Mouse (Mus musculus) myocyte (in vitro differentiated cells): Measurements from ENCODE around the gene Trp53bp2. TPM values are rescaled to one million over a fixed set of nuclear protein-coding genes. Genes with fewer than 3 reads are reported as not detected.

Experiments used
- H3K27me3 ChIP-seq: one replicate; pipeline ENCODE4 v1.6.1; 2011; ENCODE audit not compliant: control insufficient read depth, insufficient read depth, insufficient read length
- H3K36me3 ChIP-seq: one replicate; pipeline ENCODE4 v1.6.1; 2011; ENCODE audit not compliant: control insufficient read depth, insufficient read depth
- H3K4me2 ChIP-seq: one replicate; pipeline ENCODE4 v1.6.1; 2011; ENCODE audit warnings: low read depth, control low read depth
- H3K4me3 ChIP-seq: one replicate; pipeline ENCODE4 v1.5.1; 2011; ENCODE audit warnings: mild to moderate bottlenecking, control low read depth, moderate library complexity
- H3K79me2 ChIP-seq: one replicate; pipeline ENCODE4 v1.6.1; 2011; ENCODE audit not compliant: control insufficient read depth, insufficient read depth
- H3ac ChIP-seq: one replicate; pipeline ENCODE4 v1.6.1; 2011; ENCODE audit not compliant: control insufficient read depth, insufficient read length
- CEBPB ChIP-seq: IDR thresholded peaks from 2 replicates; pipeline ENCODE4 v1.6.1; 2011; ENCODE audit warnings: mild to moderate bottlenecking, moderate library complexity; ENCODE audit not compliant: poor library complexity, insufficient read depth, severe bottlenecking
- E2F4 ChIP-seq: IDR thresholded peaks from one replicate; pipeline ENCODE4 v1.6.1; 2011; ENCODE audit warnings: mild to moderate bottlenecking, control low read depth, moderate library complexity; ENCODE audit not compliant: insufficient read depth
- MAX ChIP-seq: IDR thresholded peaks from one replicate; pipeline ENCODE4 v1.6.1; 2011; ENCODE audit warnings: low read depth, mild to moderate bottlenecking, control low read depth
- MYOD1 ChIP-seq, 3 experiments: IDR thresholded peaks; one replicate each; pipeline ENCODE4 v1.6.1; 2011; ENCODE audit warnings: control low read depth in 2 of 3, low read depth in 2 of 3, mild to moderate bottlenecking in 2 of 3, moderate library complexity in 1 of 3; ENCODE audit not compliant: insufficient read length in 2 of 3, control insufficient read depth in 1 of 3
- MYOG ChIP-seq, 3 experiments: IDR thresholded peaks; one replicate each; pipeline ENCODE4 v1.6.1; 2011; ENCODE audit warnings: control low read depth in 2 of 3, low read depth in 2 of 3, mild to moderate bottlenecking in 2 of 3; ENCODE audit not compliant: insufficient read length in 2 of 3, control insufficient read depth in 1 of 3, insufficient read depth in 1 of 3
- POLR2A ChIP-seq: IDR thresholded peaks from one replicate; pipeline ENCODE4 v1.6.1; 2011; ENCODE audit warnings: low read depth, mild to moderate bottlenecking, control low read depth, moderate library complexity; ENCODE audit not compliant: insufficient read length
- POLR2AphosphoS2 ChIP-seq: IDR thresholded peaks from one replicate; pipeline ENCODE4 v1.6.1; 2011; ENCODE audit warnings: low read depth, control low read depth; ENCODE audit not compliant: insufficient read length
- REST ChIP-seq: IDR thresholded peaks from one replicate; pipeline ENCODE4 v1.6.1; 2011; ENCODE audit warnings: mild to moderate bottlenecking, control low read depth, moderate library complexity; ENCODE audit not compliant: insufficient read depth, insufficient read length
- SRF ChIP-seq: IDR thresholded peaks from one replicate; pipeline ENCODE4 v1.6.1; 2011; ENCODE audit warnings: low read depth; ENCODE audit not compliant: control insufficient read depth, insufficient read length
- TCF12 ChIP-seq: IDR thresholded peaks from one replicate; pipeline ENCODE4 v1.6.1; 2011; ENCODE audit warnings: mild to moderate bottlenecking, control low read depth; ENCODE audit not compliant: poor library complexity, insufficient read depth, severe bottlenecking
- TCF3 ChIP-seq: IDR thresholded peaks from one replicate; pipeline ENCODE4 v1.6.1; 2011; ENCODE audit warnings: low read depth, control low read depth; ENCODE audit not compliant: insufficient read length
- USF1 ChIP-seq: IDR thresholded peaks from one replicate; pipeline ENCODE4 v1.6.1; 2011; ENCODE audit warnings: low read depth, mild to moderate bottlenecking, control low read depth, moderate library complexity
- polyA plus RNA-seq: library from polyadenylated mRNA; unstranded; fragments of >200 nt; fragmentation: generic; extraction: Trizol; gene quantifications from one replicate; pipeline ENCODE4 v1.2.1, GENCODE M21; 2012; ENCODE audit warnings: missing spikeins

Trp53bp2 gene
- polyA plus RNA-seq, 1 experiment, result 6.4 TPM

GRCm38 (mm10) chr1:182427426-182427825 is 18.5 kb downstream of the Trp53bp2 start:
- H3K4me2 ChIP-seq, result no peak overlapping the region
- TF ChIP-seq CEBPB (no peak), E2F4 (no peak), POLR2AphosphoS2 (no peak), MYOD1 (IDR thresholded peaks at IDR 0.05; ENCODE audit: control insufficient read depth in 1 of 3, insufficient read length in 2 of 3, low read depth in 2 of 3) (no peak), SRF (no peak)
- no peak overlapping the region for H3K4me3 ChIP-seq
- no peak overlapping the region for H3ac ChIP-seq
- peaks cover 4% of the 10 kb centered on the region for H3K36me3 ChIP-seq
- no peaks in the 10 kb centered on the region for H3K27me3 ChIP-seq
- peaks cover 5% of the 10 kb centered on the region for H3K79me2 ChIP-seq

DNA sequence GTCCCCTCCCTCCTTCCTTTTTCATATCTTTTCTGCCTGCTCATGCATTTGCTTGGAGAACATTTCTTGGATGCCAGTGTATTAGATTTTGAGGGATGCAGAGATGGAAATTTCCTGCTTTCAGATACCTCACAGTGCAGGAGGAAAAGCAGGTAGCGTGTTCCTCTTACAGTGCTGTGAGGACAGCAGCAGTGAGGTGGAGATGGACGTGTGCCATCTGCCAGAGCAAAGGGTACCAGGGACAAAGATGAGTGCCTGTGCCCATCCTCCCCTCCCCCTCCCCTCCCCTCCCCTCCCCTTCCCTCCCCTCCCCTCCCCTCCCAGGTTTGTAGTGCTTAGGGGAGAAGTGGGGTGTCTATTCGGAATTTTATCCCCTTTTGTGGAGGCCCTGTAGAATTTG is 20.9 kb downstream of the Trp53bp2 start:
- Histone ChIP-seq H3K36me3 (peaks cover 4% of the 10 kb centered on the region), H3K4me3 (no peak overlapping the region)

DNA sequence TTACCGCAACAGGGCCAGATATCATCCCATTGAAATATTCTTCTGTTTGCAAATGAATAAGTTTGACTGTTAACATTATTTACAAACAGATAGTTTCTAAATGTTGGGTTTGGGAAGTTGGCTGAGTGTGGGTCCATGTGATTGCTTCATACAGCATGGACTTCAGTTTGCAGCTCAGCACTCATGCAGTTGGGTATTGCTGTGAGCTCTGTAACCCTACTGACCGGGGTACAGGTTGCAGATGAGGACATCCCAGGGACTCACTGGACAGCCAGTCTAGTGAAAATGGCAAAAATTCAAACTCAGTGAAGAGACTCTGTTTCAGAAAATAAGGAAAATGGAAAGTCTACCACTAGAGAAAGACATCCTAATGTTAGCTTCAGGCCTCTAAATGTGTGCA is 21.7 kb downstream of the Trp53bp2 start:
- Histone ChIP-seq H3K36me3 (peaks cover 4% of the 10 kb centered on the region), H3K79me2 (no peaks in the 10 kb centered on the region), H3ac (no peak overlapping the region), H3K27me3 (no peaks in the 10 kb centered on the region), H3K4me3 (no peak overlapping the region), H3K4me2 (no peak overlapping the region)
- no peak for TF ChIP-seq USF1
- no peak for TF ChIP-seq POLR2AphosphoS2
- no peak for TF ChIP-seq SRF
- no peak for TF ChIP-seq MYOG (IDR thresholded peaks at IDR 0.05; ENCODE audit: control insufficient read depth in 1 of 3, insufficient read depth in 1 of 3, insufficient read length in 2 of 3, low read depth in 2 of 3)
- TF ChIP-seq REST, result no peak
- TF ChIP-seq MAX, result no peak

More for the DNA sequence above, 20.9 kb downstream of the Trp53bp2 start:
- H3ac ChIP-seq, result no peak overlapping the region
- H3K27me3 ChIP-seq, result no peaks in the 10 kb centered on the region
- H3K79me2 ChIP-seq, result no peaks in the 10 kb centered on the region
- no peak for TF ChIP-seq REST
- TF ChIP-seq USF1, result no peak
- no peak for TF ChIP-seq POLR2A
- TF ChIP-seq TCF3, result no peak
- no peak for TF ChIP-seq MYOD1 (IDR thresholded peaks at IDR 0.05; ENCODE audit: control insufficient read depth in 1 of 3, insufficient read length in 2 of 3, low read depth in 2 of 3)
- no peak for TF ChIP-seq E2F4
- TF ChIP-seq MYOG (IDR thresholded peaks at IDR 0.05; ENCODE audit: control insufficient read depth in 1 of 3, insufficient read depth in 1 of 3, insufficient read length in 2 of 3, low read depth in 2 of 3), result no peak
- H3K4me2 ChIP-seq, result no peak overlapping the region

DNA sequence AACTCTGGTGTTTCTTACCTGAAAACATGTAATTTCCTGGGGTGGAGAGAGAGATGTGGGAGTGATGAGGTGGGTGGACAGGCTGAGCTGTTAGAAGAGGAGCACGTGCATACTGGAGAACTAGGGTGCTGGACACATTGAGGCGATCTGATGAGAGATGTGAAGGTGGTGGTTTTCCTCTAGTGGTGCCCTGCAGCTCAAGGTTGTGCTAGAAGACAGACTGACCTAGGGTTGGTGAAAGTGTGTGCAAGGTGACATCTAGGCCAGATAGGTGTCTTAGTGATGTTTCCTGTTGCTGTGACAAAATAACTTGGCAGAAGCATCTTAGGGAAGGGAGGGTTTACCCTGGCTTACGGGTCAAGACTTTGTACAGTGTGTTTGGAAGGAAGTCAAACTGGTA is 23.1 kb downstream of the Trp53bp2 start:
- H3K4me3 ChIP-seq, result no peak overlapping the region
- no peaks in the 10 kb centered on the region for H3K27me3 ChIP-seq
- no peaks in the 10 kb centered on the region for H3K79me2 ChIP-seq
- no peak overlapping the region for H3K4me2 ChIP-seq
- H3ac ChIP-seq, result no peak overlapping the region
- TF ChIP-seq TCF12 (no peak), USF1 (no peak), SRF (no peak), E2F4 (no peak), REST (no peak), MYOG (IDR thresholded peaks at IDR 0.05; ENCODE audit: control insufficient read depth in 1 of 3, insufficient read depth in 1 of 3, insufficient read length in 2 of 3, low read depth in 2 of 3) (no peak), MAX (no peak), POLR2A (no peak), CEBPB (no peak), POLR2AphosphoS2 (no peak)
- peaks cover 4% of the 10 kb centered on the region for H3K36me3 ChIP-seq

DNA sequence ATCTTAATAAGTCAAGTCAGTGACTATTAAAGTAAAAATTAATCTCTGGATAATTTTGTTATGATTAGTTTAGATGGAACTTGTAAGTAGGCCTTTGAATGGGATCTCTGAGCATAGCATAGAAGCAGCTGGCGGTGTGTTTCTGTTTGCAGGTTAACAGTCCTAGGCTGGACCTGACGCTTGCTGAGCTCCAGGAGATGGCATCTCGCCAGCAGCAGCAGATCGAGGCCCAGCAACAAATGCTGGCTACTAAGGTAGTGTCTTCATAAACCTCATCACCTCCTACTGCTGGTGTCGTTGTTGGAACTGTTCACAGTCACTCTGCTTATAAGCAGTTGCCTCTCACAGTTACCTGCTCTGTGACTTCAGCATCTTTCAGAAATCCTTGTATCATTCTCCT is 27.8 kb downstream of the Trp53bp2 start:
- no peak for TF ChIP-seq POLR2A
- no peak for TF ChIP-seq MYOG (IDR thresholded peaks at IDR 0.05; ENCODE audit: control insufficient read depth in 1 of 3, insufficient read depth in 1 of 3, insufficient read length in 2 of 3, low read depth in 2 of 3)
- no peak for TF ChIP-seq TCF12
- TF ChIP-seq POLR2AphosphoS2, result no peak
- TF ChIP-seq SRF, result no peak
- TF ChIP-seq REST, result no peak
- TF ChIP-seq CEBPB, result no peak
- no peak for TF ChIP-seq TCF3
- no peak for TF ChIP-seq E2F4
- no peak for TF ChIP-seq USF1
- no peak for TF ChIP-seq MYOD1 (IDR thresholded peaks at IDR 0.05; ENCODE audit: control insufficient read depth in 1 of 3, insufficient read length in 2 of 3, low read depth in 2 of 3)
- TF ChIP-seq MAX, result no peak
- H3K4me2 ChIP-seq, result no peak overlapping the region
- no peak overlapping the region for H3ac ChIP-seq
- H3K79me2 ChIP-seq, result no peaks in the 10 kb centered on the region
- H3K27me3 ChIP-seq, result no peaks in the 10 kb centered on the region
- peaks cover 5% of the 10 kb centered on the region for H3K36me3 ChIP-seq
- no peak overlapping the region for H3K4me3 ChIP-seq
